Mouse (Mus musculus) heart, adult 9 months (tissue): ENCODE results near the gene Krtap4-9.
"Not testable (repeated sequence)": the region's sequence is repeated elsewhere in the genome, so short reads cannot be mapped to it uniquely, and the experiment has no call there.

Experiments
- DNase-seq, 2 experiments: peaks; one replicate each; pipeline ENCODE4 v3.0.0; 2022; ENCODE audit warnings: low spot score in 2 of 2

Gene Krtap4-9

DNA sequence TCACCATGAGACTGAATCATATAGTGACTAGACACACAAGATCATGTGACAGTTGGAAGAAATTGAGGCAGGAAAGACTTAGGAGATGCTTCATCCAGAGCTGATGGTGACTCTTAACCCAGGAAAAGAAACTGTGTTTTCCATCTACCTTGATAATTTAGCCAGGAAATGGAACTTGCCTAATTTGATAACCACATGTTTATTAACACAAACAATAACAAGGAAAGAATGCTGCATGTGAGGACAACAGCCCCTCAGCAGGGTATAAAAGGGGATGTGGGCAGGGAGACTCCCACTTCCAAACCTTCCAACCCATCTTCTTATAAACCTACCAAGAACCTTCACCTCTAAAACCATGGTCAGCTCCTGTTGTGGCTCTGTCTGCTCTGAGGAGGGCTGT, at the start of gene Krtap4-9:
Krtap4-9 (plus strand) TSS at position 301 of the 400 bp plus-strand sequence.
- DNase-seq = not testable (repeated sequence)

DNA sequence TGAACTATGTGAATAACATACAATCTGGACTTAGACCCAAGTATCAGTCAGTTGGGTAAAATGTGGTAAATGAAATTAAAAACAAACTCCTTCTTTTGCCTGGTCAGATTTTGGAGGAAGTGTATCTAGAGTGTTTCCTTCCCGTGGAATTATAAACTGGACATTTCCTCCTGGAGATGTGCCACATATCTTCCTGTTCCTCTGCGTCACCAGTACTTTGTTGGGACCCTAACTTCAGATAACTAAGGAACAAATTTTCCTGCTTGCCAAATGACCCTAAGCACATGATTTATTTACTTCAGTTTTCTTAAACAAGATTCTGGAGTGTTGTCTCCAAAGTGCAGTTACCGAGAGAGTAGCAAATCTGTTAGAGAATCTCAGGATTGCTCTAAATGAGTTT, 41.0 kb upstream of the Krtap4-9 start:
- DNase-seq = no peak

DNA sequence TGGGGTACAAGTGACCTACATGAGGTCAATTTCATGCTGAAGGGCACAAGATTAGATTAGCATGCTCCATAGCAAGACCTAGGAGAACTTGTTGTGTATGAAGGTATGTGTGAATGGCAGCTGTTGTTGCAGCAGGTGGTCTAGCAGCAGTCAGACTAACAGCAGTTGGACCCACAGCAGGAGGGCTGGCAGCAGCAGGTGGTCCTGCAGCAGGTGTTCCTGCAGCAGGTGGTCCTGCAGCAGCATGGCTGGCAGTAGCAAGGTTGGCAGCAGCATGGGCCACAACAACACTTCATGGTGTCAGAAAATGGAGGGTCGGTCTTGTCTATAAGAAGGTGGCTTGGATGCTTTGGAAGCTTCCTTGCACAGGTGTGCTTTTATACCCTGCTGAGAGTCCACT, 26.1 kb upstream of the Krtap4-9 start:
- no peak for DNase-seq

DNA sequence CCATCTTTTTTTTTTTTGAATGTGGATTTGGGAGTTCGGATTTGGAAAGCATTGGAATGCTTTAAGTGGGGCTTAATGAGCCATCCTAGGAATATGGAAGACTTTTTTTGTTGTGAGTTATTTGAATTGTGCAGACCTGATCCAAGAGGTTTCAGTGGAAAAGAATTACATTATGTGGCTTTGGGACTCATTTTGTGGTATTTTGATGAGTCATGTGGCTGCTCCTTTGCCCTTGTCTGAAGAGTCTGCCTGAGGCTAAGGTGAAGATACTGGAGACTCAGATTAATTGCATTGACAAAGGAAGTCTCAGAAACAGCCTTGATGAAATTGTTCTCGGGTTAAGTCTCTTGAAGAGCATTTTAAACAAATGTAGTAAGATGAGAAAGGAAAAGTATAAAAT, 16.6 kb upstream of the Krtap4-9 start:
- no peak for DNase-seq

- not testable (repeated sequence) for DNase-seq
These were observed 12.2 kb upstream of the Krtap4-9 start, which contains the start of gene Gm11595 for GRCm38 (mm10) chr11:99772813-99773212. Gene Gm11595 (minus strand): TSS chr11:99772913.

DNA sequence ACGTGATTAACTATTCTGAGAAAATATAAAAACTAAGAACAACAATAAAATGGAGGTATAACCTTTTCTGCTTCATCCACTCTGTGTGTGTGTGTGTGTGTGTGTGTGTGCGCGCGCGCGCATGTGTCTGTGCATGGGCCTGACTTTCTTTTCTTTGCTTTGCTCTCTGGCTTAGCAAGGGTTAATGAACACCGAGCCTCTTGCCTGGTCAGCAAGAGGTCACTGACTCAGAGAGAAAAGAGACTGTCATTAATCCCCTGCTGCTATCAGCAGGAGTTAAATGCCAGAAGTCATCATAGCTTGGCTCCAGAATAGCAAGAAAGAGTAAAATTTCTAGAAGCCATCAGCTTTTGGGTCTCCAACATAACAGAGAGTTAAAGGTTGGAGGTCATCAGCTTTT, 6.6 kb upstream of the Krtap4-9 start:
- no peak for DNase-seq

DNA sequence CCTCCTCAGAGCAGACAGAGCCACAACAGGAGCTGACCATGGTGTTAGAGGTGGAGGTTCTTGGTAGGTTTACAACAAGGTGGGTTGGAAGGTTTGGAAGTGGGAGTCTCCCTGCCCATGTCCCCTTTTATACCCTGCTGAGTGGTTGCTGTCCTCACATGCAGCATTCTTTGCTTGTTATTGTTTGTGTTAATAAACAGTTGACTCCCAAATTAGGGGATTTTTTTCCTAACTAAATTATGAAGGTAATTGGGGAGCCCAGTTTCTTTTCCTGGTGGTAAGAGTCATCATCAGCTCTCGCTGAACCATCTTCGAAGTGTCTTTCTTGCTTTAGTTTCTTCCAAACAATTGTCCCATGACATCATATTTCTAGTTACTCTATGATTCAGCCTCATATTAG, 4.4 kb upstream of the Krtap4-9 start, which contains the start of gene Krtap4-8:
Krtap4-8 (minus strand) TSS at position 101 of the 400 bp plus-strand sequence.
- DNase-seq = no peak

DNA sequence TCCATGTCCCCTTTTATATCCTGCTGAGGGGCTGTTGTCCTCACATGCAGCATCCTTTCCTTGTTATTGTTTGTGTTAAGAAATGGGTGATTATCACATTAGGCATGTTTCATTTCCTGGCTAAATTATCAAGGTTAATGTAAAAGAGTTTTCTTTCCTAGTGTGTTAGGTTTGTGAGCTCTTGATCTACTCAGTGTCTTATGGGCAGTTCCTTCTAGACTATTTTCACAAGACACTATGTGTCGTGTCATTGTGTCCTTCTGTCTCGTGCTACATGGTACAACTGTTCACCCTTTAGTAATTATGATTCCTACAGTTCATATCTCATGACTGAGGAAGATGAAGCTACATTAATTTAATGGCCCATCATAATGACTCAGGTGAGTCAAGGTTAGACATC, 8.4 kb downstream of the Krtap4-9 start, which contains the start of gene Gm11596:
Gm11596 (minus strand) TSS at position 101 of the 400 bp plus-strand sequence.
- no peak for DNase-seq

GRCm38 (mm10) chr11:99798832-99799231, 13.8 kb downstream of the Krtap4-9 start, which contains the start of gene Gm11569:
Gene Gm11569 (minus strand): TSS chr11:99798932.
- not testable (repeated sequence) for DNase-seq

GRCm38 (mm10) chr11:99804346-99804745, 19.3 kb downstream of the Krtap4-9 start, which contains the start of gene Gm11554:
Gene Gm11554 (minus strand): TSS chr11:99804446.
- not testable (repeated sequence) for DNase-seq

DNA sequence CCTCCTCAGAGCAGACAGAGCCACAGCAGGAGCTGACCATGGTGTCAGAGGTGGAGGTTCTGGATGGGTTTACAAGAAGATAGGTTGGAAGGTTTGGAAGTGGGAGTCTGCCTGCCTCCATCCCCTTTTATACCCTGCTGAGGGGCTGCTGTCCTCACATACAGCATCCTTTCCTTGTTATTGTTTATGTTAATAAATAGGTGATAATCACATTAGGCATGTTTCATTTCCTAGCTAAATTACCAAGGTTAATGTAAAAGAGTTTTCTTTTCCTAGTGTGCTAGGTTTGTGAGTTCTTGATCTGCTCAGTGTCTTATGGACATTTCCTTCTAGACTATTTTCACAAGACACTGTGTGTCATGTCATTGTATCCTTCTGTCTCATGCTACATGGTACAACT, 24.8 kb downstream of the Krtap4-9 start, which contains the start of gene Krtap4-13:
Krtap4-13 (minus strand) TSS at position 101 of the 400 bp plus-strand sequence.
- DNase-seq = not testable (repeated sequence)

GRCm38 (mm10) chr11:99815566-99815965, 30.6 kb downstream of the Krtap4-9 start, which contains the start of gene Gm11564:
Gene Gm11564 (minus strand): TSS chr11:99815666.
- not testable (repeated sequence) for DNase-seq
